Mouse (Mus musculus) forebrain, embryonic 13.5 days (tissue): ENCODE results near the gene Meioc. TPM values are rescaled to one million over a fixed set of nuclear protein-coding genes. Genes with fewer than 3 reads are reported as not detected.
"Not testable (repeated sequence)": the region's sequence is repeated elsewhere in the genome, so short reads cannot be mapped to it uniquely, and the experiment has no call there.

ENCODE experiments used
- ATAC-seq: fragments of 200-750 bp; cut with Nextera tagmentation; 2 replicates; pipeline ENCODE4 v1.8.0; 2017
- H3K27ac ChIP-seq: fragments of 300-500 bp; sonication (generic); 2 replicates; pipeline ENCODE4 v1.5.1; 2015; ENCODE audit warnings: inconsistent platforms, mild to moderate bottlenecking, moderate library complexity
- H3K27me3 ChIP-seq: fragments of 300-500 bp; sonication (generic); 2 replicates; pipeline ENCODE4 v1.6.1; 2015; ENCODE audit warnings: mild to moderate bottlenecking, inconsistent platforms
- H3K36me3 ChIP-seq: fragments of 300-500 bp; sonication (generic); 2 replicates; pipeline ENCODE4 v1.6.1; 2015; ENCODE audit warnings: mild to moderate bottlenecking, inconsistent platforms; ENCODE audit not compliant: poor library complexity, severe bottlenecking
- H3K4me1 ChIP-seq: fragments of 300-500 bp; sonication (generic); 2 replicates; pipeline ENCODE4 v1.6.1; 2015; ENCODE audit warnings: inconsistent platforms
- H3K4me2 ChIP-seq: fragments of 300-500 bp; sonication (generic); 2 replicates; pipeline ENCODE4 v1.6.1; 2015; ENCODE audit warnings: inconsistent platforms, mild to moderate bottlenecking, moderate library complexity
- H3K4me3 ChIP-seq: fragments of 300-500 bp; sonication (generic); 2 replicates; pipeline ENCODE4 v1.5.1; 2015; ENCODE audit warnings: mild to moderate bottlenecking, inconsistent platforms
- H3K9ac ChIP-seq: fragments of 300-500 bp; sonication (generic); 2 replicates; pipeline ENCODE4 v1.6.1; 2015; ENCODE audit warnings: mild to moderate bottlenecking, inconsistent platforms
- H3K9me3 ChIP-seq: fragments of 300-500 bp; sonication (generic); replicated peaks from 2 replicates; pipeline ENCODE4 v1.6.1; 2016; ENCODE audit warnings: inconsistent platforms
- WGBS: fragments of 180-500 bp; shearing (Covaris S2); methylation state at CpG from one replicate; pipeline ENCODE4 v1.1.7; 2015; 5-methylcytosine and 5-hydroxymethylcytosine counted together
- microRNA-seq: library from miRNA; unstranded; fragments of <30 nt; microRNA quantifications from one replicate; pipeline ENCODE4, GENCODE M21; 2016
- polyA plus RNA-seq: library from polyadenylated mRNA; unstranded; fragments of >200 nt; fragmentation: Nextera tagmentation; extraction: Ambion mirVana; gene quantifications from 2 replicates; pipeline ENCODE4 v1.2.1, GENCODE M21; 2015

Gene Meioc
- polyA plus RNA-seq, 1 experiment from 2014 or later, result 0.09 TPM

DNA sequence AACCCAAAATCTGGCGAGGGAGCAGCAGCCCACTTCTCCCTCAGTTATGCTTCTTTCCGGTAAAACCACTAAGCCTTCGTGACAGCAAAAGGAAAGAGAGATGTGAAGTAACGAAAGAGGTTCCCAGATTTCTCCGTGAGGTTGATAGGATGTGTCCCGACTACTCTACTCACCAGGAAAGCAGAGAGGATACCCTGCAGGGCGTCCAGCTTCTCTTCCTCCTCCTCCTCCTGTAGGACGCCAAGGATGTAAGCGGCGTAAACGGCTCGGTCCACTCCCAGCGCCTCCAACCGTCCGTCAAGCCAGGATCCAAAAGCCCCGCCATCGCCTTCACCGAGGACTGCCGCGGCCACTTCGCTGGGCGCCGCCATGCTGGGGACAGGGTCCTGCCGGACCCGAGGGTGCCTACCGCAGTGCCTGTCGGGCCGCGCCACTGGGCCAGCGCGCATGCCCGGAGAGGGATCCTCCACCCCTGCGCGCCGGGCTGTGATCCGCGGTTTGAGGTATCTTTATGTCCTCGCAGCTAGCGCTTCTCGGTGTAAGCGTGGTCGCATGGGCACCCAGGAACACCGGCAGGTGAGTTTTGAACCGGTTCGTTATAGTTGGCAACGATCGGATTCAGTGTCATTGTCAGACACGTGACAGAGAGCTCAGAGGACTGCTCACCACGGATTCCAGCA, 34.0 kb downstream of the Meioc start, which contains the start of gene Ccdc43:
TSS of gene Ccdc43 (minus strand) at position 445 of the 680 bp plus-strand sequence.
- Histone ChIP-seq H3K36me3 (peaks cover 13% of the 10 kb centered on the region), H3K4me2 (peak within 1 kb of the TSS; percentile 79), H3K9me3 (no peaks in the 10 kb centered on the region), H3K9ac (peak within 1 kb of the TSS; percentile 83), H3K4me3 (peak within 1 kb of the TSS; percentile 79), H3K4me1 (peaks cover 20% of the 10 kb centered on the region), H3K27ac (peak within 1 kb of the TSS; percentile 26; the same call in 1 of the 2 replicates), H3K27me3 (no peaks in the 10 kb centered on the region)
- ATAC-seq, result peak; percentile 97
- under 1% methylated on average over 49 of the region's 49 CpGs for WGBS

DNA sequence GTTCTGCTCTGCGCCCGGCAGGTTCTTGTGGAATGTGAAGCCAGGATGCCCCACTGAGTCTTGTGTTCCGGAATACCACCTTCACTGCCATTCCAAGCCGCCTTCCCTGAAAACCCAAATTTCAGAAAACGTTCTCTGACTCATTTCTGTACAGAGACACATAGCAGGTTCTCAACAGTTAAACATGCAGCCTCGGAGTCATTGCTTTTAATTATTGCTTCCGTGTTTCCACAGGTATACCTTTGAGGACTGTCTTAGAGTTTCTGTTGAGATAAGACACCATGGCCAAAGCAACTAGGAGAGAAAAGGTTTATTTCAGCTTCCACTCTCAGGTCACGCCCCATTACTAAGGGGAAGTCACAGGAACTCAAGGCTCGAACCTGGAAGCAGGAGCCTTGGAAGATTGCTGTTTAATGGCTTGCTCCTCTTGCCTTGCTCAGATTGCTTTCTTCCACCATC, 34.5 kb downstream of the Meioc start:
- Histone ChIP-seq H3K9me3 (no peaks in the 10 kb centered on the region), H3K36me3 (peaks cover 10% of the 10 kb centered on the region), H3K9ac (peak overlapping the region; percentile 83), H3K27ac (peak overlapping the region; percentile 26; the same call in 1 of the 2 replicates), H3K4me3 (peak overlapping the region; percentile 79), H3K27me3 (no peaks in the 10 kb centered on the region), H3K4me2 (peak overlapping the region; percentile 79), H3K4me1 (peaks cover 20% of the 10 kb centered on the region)
- WGBS, result 21% methylated on average over 9 of the region's 9 CpGs
- 0 out of 2 replicates have a peak, but pooled peaks have one; percentile 10 for ATAC-seq

DNA sequence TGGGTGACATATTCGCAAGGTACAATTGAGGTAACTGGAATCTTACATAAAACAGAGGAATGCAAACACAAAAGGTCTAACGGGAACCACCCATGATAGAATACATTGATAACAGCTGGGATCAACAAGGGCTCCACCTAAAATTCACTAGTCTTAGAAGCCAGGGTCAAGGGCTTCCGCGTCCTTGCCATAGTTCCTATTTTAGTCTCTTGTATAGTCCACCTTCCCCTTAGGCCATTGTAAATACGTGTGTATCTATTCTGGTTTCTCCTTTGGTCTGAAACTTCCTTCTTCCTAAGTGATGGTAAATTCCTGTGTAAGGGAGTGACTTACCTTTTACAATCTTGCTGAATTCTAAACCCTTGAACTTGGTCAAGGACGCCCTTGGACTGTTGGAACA, 38.7 kb downstream of the Meioc start:
- not testable (repeated sequence) for H3K4me1 ChIP-seq, ATAC-seq, H3K36me3 ChIP-seq, H3K27me3 ChIP-seq, H3K9ac ChIP-seq, H3K4me2 ChIP-seq, H3K4me3 ChIP-seq, H3K27ac ChIP-seq, H3K9me3 ChIP-seq
- WGBS, result 92% methylated on average over 6 of the region's 6 CpGs

DNA sequence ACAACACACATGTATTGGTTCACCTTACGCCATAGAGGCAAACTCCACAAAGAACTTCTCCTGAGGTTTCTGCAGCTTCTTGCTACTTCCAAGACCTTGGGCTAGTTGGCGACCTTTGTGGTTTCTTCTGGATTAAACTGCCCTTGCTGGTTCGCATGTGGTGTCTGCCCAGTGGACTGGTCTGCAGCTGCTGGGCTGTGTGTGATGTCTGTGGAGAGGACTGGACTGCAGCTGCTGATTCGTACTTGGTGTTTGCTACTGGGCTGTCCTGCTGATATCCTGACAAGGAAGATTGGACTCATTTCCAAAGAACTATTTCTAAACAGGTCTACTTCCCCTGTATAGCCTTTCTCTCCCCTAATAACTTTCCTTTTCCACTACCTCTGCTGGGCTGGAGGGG, 48.9 kb downstream of the Meioc start:
- Histone ChIP-seq H3K9me3 (no peaks in the 10 kb centered on the region), H3K4me3 (no peak overlapping the region), H3K4me1 (no peaks in the 10 kb centered on the region), H3K36me3 (no peaks in the 10 kb centered on the region), H3K27me3 (no peaks in the 10 kb centered on the region), H3K4me2 (no peak overlapping the region), H3K9ac (no peak overlapping the region), H3K27ac (no peak overlapping the region)
- WGBS, result 88% methylated on average over 4 of the region's 4 CpGs
- ATAC-seq, result no peak

DNA sequence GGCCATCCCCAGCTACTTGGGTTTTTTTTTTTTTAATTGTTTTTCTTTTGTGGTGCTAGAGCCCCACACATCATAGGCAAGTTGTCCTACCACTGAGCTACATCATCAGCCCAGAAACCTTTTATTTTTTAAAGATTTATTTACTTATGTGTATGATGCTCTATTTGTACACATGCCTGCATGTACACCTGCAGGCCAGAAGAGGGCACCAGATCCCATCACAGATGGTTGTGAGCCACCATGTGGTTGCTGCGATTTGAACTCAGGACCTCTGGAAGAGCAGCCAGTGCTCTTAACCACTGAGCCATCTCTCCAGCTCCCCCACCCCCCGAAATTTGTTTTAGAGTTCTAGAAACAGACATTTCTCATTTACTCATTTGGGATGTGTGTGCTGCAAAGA, 51.1 kb downstream of the Meioc start:
- ATAC-seq, H3K9me3 ChIP-seq, H3K27me3 ChIP-seq, H3K4me2 ChIP-seq, H3K36me3 ChIP-seq, H3K4me3 ChIP-seq, H3K9ac ChIP-seq, H3K4me1 ChIP-seq, H3K27ac ChIP-seq: not testable (repeated sequence)
- 85% methylated on average over 2 of the region's 2 CpGs for WGBS

DNA sequence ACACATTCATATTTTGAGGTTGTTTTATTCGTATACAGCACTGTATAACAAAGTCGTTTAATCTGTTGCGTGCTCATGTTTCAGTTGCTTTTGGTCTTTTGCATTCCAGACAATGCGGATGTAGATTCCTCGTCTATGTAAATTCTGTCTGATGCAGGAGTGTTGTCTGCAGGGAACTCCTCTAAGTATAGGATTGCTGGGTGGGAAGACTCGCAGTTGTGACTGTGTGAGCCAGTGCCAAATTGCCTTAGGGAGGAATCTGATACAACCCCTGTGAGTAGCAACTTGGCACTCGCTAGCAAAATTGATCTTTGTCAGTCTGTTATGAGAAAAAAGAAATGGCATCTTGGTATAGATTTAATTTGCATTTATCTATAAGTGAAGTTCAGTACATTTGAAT, 52.6 kb downstream of the Meioc start:
- Histone ChIP-seq H3K4me2 (no peak overlapping the region), H3K27ac (no peak overlapping the region), H3K9ac (no peak overlapping the region), H3K27me3 (no peaks in the 10 kb centered on the region), H3K36me3 (no peaks in the 10 kb centered on the region), H3K4me3 (no peak overlapping the region), H3K9me3 (no peaks in the 10 kb centered on the region), H3K4me1 (no peaks in the 10 kb centered on the region)
- ATAC-seq, result no peak
- 84% methylated on average over 7 of the region's 7 CpGs for WGBS

DNA sequence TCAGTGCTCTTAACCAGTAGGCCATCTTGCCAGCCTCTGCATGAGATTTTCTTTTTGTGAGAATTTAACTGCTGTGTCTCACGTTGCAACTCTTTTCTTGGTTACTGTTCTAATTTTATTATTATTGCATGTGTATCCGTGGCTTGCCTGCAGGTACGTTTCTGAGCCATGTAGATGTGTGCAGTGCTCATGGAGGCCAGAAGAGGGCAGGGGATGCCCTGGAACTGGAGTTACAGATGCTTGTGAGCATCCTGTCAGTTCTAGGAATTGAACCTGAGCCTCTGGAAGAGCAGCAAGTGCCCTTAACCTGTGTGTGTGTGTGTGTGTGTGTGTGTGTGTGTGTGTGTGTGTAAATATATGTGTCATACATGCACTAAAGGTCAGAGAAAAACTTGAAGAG, 62.1 kb downstream of the Meioc start:
- Histone ChIP-seq H3K4me2 (no peak overlapping the region), H3K9ac (no peak overlapping the region), H3K4me1 (no peaks in the 10 kb centered on the region), H3K27me3 (no peaks in the 10 kb centered on the region), H3K9me3 (no peaks in the 10 kb centered on the region), H3K36me3 (no peaks in the 10 kb centered on the region), H3K27ac (no peak overlapping the region), H3K4me3 (no peak overlapping the region)
- 30% methylated on average over 3 of the region's 3 CpGs for WGBS
- ATAC-seq, result no peak

DNA sequence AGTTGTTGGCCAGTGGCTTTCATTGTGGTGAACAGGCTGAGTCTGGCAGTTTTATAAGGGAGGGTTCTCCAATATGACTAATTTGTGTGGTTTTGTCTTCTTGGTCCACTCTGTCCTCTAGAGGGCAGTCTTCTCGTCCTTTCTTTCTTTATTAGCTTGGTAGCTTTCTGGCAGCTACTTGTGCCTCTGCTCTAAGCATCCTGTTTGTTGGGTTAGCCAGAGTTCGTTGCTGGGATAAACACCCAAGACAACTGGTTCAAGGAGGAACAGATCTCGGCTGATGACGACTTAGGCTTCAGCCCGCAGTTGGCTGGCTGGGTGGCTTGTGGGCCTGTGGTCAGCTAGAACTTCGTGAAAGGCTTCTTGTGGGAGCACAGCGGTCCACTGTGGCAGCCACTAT, 65.1 kb downstream of the Meioc start:
- no peak overlapping the region for H3K4me3 ChIP-seq
- ATAC-seq, result no peak
- H3K27me3 ChIP-seq, result no peaks in the 10 kb centered on the region
- no peak overlapping the region for H3K4me2 ChIP-seq
- H3K4me1 ChIP-seq, result no peaks in the 10 kb centered on the region
- H3K9ac ChIP-seq, result no peak overlapping the region
- H3K36me3 ChIP-seq, result no peaks in the 10 kb centered on the region
- no peak overlapping the region for H3K27ac ChIP-seq
- 32% methylated on average over 7 of the region's 7 CpGs for WGBS
- no peaks in the 10 kb centered on the region for H3K9me3 ChIP-seq

DNA sequence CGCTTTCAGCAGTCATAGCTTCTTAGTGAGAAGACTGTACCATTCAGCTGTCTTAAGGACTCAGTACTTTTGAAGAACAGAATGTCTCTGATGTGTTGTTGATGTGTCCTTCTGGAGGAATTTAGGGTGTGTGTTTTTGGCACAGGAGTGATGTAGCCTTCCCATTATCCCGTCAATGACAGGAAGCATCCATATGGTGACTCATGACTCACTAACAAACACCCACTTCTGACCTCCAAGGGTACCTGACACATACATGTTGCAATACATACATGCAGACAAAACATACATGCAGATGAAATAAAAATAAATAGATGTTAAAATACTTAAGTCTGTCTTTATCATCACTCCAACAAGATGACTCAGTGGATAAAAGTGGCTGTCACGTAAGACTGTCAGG, 66.3 kb downstream of the Meioc start:
- Histone ChIP-seq H3K4me3 (no peak overlapping the region), H3K9ac (no peak overlapping the region), H3K9me3 (no peaks in the 10 kb centered on the region), H3K27ac (no peak overlapping the region), H3K4me2 (no peak overlapping the region), H3K36me3 (no peaks in the 10 kb centered on the region), H3K4me1 (no peaks in the 10 kb centered on the region), H3K27me3 (no peaks in the 10 kb centered on the region)
- WGBS, result 85% methylated on average over 3 of the region's 3 CpGs
- no peak for ATAC-seq

DNA sequence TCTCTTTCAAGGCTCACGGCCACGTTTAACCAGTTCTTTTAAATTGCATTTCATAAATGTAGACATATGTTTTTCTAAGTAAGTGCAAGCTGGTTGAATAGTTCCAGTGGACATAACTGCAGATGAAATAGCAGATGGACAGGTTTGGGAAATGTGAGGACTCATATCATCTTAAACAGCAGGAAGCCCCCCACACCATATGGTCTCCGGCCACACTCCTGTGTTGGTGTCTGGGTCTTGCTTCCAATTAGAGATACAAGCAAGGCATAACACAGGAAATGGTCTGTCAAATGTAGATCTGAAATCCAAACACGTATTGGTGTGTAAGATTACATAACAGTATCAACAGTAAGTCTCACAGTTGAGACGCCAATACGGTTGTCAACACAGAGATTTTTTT, 67.8 kb downstream of the Meioc start:
- Histone ChIP-seq H3K9me3 (no peaks in the 10 kb centered on the region), H3K27ac (no peak overlapping the region), H3K9ac (no peak overlapping the region), H3K4me3 (no peak overlapping the region), H3K27me3 (no peaks in the 10 kb centered on the region), H3K36me3 (no peaks in the 10 kb centered on the region), H3K4me2 (no peak overlapping the region), H3K4me1 (no peaks in the 10 kb centered on the region)
- 91% methylated on average over 6 of the region's 6 CpGs for WGBS
- no peak for ATAC-seq

Small RNA genes within 50 kb of the gene (microRNA-seq; reads per million reads assigned to microRNA genes)
- gene Gm22920, result not detected

Other genes starting within 250 kb of the Meioc start
- gene Grn, start 233.4 kb upstream of the Meioc start, polyA plus RNA-seq, result 49.5 and 53.9 TPM in 2 replicates
- 8.5 and 9.3 TPM in 2 replicates for gene Fam171a2, start 216.0 kb upstream of the Meioc start, polyA plus RNA-seq
- 2.9 and 3.8 TPM in 2 replicates for gene Itga2b, start 193.6 kb upstream of the Meioc start, polyA plus RNA-seq
- gene Gpatch8, start 107.3 kb upstream of the Meioc start, polyA plus RNA-seq, result 75.1 and 83.8 TPM in 2 replicates
- gene Gm11627, start 84.3 kb upstream of the Meioc start, polyA plus RNA-seq, result 8.8 and 17.2 TPM in 2 replicates
- 22.0 and 24.4 TPM in 2 replicates for gene Fzd2, start 59.3 kb upstream of the Meioc start, polyA plus RNA-seq
- 45.8 and 46.3 TPM in 2 replicates for gene Ccdc43, start 34.1 kb downstream of the Meioc start, polyA plus RNA-seq
- 16.1 and 22.6 TPM in 2 replicates for gene Adam11, start 97.7 kb downstream of the Meioc start, polyA plus RNA-seq
- gene Gjc1, start 156.0 kb downstream of the Meioc start, polyA plus RNA-seq, result 68.3 and 69.2 TPM in 2 replicates
- gene Higd1b, start 172.1 kb downstream of the Meioc start, polyA plus RNA-seq, result 1.2 and 2.0 TPM in 2 replicates
- 199 and 235 TPM in 2 replicates for gene Eftud2, start 217.3 kb downstream of the Meioc start, polyA plus RNA-seq
- 1.8 and 2.8 TPM in 2 replicates for gene Ccdc103, start 217.5 kb downstream of the Meioc start, polyA plus RNA-seq
- not detected in 2 replicates for gene Fam187a, start 221.5 kb downstream of the Meioc start, polyA plus RNA-seq
- gene Gfap, start 237.2 kb downstream of the Meioc start, polyA plus RNA-seq, result not detected in 2 replicates